Mouse (Mus musculus) cerebellum, postnatal 25 days (tissue): ENCODE data around the gene Stil.
"Not testable (repeated sequence)": the region's sequence is repeated elsewhere in the genome, so short reads cannot be mapped to it uniquely, and the experiment has no call there.

Experiments used
- DNase-seq, 2 experiments: peaks; one replicate each; pipeline ENCODE4 v3.0.0; 2021; ENCODE audit warnings: mixed read lengths in 2 of 2

The Stil gene

GRCm38 (mm10) chr4:114999773-115000428 lies at the start of gene Stil:
TSS of gene Stil (plus strand) at chr4:115000159.
- peak; percentile 95 to 97 for DNase-seq

GRCm38 (mm10) chr4:114953172-114953571 lies 46.8 kb upstream of the Stil start:
- DNase-seq = no peak

DNA sequence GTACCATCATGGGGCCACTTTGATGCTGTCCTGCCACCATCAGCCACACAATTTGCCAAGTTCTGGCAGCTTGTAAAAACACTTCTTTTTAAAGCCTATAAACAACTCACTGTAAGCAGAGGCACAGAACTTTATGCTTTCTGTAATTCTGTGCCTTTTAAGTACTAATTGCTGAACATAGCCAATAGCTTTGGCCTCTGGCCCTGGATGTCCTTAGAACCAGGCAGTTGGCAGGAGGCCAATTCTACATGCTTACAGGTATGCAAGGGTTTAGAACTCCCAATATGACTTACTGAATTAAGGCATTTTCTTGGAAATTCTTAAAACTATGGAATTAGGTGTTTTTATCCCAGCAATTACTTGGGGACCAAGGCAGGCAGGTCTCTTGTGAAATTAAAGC lies 42.6 kb upstream of the Stil start:
- DNase-seq = peak in 1 of 2 experiments; percentile 42

DNA sequence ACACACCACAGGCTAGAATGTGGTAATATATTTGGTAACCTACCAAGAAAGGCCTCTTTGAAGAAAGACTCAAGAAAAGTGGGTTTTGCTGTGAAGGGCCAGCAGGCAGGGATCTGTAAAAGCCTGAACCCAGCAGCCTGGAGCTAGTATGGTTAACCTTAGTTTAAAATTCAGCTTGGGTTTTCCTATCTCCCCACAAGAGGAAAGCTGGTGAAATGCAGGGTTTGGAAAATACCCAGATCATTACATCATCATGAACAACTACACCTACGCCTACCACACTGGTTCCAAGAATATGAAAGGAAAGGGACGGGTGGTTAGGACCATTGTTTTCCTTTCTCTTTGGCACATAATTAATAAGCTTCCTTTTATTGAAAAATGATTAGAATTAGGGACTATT lies 41.7 kb upstream of the Stil start:
- no peak for DNase-seq

DNA sequence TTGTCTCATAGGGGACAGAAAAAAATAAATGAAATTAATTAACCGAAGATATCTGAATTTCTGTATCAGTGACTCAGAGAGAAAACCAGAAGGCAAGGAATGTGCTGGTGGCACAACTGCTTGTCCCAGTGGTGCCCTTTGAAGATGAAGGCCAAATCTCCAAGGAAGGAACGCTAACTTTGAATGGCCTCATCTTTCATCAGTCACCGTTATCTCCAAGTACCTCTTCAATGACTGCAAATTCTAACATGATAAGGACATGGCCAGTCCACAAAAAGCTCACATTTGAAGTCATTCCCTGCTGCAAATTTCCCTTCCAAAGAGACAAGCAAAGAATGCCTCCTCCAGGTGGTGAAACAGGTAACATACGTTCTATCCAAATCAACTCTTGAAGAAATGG lies 41.2 kb upstream of the Stil start:
- DNase-seq = no peak

DNA sequence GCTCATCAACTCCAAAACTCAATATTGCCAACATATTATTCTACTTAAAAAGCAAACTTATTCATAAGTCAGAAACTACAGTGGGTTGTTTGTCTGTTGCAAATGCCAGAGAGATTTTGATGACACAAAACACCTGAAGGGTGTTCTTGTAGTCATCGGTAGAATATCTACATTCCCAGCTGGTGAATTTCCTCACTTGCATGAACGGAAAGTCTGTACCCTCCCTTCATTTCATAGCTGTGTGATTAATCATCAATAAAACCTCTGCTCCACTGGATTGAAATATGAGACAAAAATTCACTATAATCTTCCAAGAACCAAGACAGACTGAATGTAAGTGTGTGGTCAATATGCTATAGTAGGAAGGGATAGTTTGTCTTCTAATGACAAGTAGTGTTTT lies 40.4 kb upstream of the Stil start:
- DNase-seq = no peak

- DNase-seq = not testable (repeated sequence)
Observed at GRCm38 (mm10) chr4:114960881-114961280, 39.1 kb upstream of the Stil start.

DNA sequence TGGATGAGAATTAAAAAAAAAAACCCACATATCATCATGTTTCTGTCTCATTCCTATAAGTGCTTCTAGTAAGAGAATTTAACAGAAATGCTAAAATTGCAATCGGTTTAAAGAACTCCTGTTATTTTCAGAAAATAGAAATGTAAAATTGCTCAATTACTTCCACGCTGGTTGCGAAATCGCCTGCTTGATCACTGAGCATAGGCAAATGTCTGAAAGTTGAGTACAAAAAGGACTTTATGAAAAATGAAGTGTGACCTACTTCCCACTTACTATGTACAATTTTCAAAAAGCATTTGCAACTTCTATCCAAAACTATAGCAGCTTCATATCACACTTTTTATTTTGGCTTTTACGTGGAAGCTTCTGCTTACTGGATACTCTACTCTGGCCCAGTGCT lies 29.2 kb upstream of the Stil start:
- DNase-seq = no peak

GRCm38 (mm10) chr4:114973229-114973740 lies 26.7 kb upstream of the Stil start:
- no peak for DNase-seq

- DNase-seq = no peak
Observed at GRCm38 (mm10) chr4:114982619-114983018, 17.3 kb upstream of the Stil start.

DNA sequence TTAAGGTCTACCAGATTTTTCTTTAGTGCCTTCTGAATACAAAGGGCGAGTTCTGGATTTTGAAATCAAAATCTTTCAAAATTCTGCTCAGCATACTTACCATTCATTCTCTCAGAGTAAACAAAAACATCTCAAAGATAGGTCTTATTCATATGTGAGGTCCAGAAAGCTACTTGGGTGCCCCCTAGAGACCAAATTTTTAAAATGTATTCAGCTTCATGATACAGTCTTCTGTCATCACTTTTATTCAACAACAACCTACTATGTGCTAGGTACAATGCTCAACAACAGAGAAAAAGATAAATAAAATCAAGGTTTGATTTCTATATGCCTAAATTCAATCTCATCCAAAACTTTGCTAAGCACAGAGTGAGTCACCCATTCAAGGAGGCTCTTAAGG lies 16.9 kb upstream of the Stil start:
- DNase-seq = no peak

DNA sequence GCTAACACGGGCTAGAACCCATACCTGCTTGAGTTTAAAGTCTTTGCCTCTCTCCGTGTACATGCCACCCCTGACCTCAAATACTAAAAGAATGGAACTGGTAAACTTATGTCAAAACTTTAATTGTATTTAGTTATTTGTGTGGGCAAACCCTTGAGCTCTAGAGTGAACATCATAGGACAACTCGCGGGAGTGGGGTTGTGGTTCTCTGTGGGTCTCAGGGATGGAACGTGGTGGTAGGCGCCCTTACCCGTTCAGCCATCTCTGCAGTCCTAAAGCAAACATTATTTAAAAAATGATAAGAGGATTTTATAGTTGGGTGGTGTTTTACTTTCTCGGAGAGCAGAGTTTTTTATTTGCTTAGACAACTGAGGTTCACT lies 13.8 kb upstream of the Stil start:
- DNase-seq = no peak

- peak; percentile 87 to 94 for DNase-seq
Observed at GRCm38 (mm10) chr4:114986591-114987432, 13.1 kb upstream of the Stil start, which contains the start of gene Cmpk1. TSS of gene Cmpk1 (minus strand) at chr4:114987241.

GRCm38 (mm10) chr4:114994218-114994617 lies 5.7 kb upstream of the Stil start:
- no peak for DNase-seq

GRCm38 (mm10) chr4:114997051-114997450 lies 2.9 kb upstream of the Stil start:
- DNase-seq = peak; percentile 23 to 56

DNA sequence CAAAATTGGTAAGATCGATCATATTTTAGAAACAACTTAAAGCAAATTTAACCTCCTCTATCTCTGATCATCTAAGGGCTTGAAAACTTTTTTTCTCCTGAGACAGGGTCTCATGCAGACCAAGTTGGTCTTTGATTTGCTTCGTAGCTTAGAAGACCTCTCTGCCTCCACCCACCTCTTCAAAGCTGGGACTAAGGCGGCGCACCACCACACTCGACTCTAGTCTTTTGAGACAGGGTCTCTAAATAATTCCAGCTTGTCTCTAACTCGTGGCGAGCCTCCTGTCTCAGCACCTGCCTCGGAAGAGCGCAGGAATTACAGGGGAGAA lies 550 bp upstream of the Stil start:
- no peak for DNase-seq

GRCm38 (mm10) chr4:115000429-115000795 lies 453 bp downstream of the Stil start:
- no peak for DNase-seq

DNA sequence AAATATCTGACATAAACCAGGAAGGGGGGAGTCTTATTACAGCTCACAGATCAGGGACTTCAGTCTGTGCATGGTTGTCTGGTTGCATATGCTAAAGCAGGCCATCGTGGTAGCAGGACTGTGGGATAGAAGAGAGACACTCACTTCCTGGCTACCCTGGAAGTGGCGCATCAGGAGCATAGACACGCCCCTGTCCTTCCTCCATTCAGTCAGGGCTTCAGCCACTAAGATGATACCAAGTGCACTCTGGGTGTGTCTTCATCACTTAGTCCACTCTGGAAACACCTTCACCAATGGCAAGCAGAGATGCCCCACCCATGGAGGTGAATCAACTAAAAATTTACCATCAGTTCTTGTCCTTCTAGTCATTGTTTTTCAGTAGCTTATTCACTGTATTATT lies 14.3 kb downstream of the Stil start:
- no peak for DNase-seq

DNA sequence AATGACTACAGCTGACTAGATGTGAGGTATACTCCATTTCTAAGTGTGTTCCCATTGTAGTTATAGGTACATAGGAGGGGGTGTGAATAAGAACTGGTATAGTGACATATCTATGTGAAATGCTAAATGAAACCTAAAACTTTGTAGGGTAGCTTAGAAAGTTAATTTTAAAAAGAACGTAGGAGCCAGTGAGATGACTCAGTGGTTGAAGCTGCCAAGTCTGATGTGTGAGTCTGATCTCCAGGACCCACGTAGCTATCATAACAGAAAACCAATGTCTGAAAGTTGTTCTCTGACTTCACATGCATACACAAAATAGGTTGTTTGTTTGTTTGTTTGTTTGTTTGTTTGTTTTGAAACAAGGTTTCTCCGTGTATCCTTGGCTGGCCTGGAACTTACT lies 20.0 kb downstream of the Stil start:
- DNase-seq = no peak

- no peak for DNase-seq
Observed at GRCm38 (mm10) chr4:115035043-115035442, 35.1 kb downstream of the Stil start.

DNA sequence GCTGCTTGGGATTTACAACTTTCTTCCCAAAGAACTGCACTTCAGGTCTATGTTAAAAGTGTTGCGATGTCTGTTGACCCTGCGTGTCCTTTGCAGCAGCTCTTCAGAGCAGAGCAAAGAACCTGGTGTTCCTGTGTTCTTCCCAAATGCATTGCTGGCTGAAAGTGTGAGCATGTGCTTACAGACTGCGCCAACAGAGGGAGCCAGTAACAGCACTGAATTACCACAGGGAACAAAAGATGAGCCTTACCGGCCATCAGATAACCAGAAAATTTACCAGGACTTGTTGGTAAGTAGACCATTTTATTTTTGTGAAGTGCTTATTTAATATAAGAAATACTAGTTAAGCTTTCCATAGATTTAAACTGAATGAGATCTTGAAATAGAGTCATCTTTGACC lies 38.3 kb downstream of the Stil start:
- DNase-seq = peak; percentile 32 to 49

DNA sequence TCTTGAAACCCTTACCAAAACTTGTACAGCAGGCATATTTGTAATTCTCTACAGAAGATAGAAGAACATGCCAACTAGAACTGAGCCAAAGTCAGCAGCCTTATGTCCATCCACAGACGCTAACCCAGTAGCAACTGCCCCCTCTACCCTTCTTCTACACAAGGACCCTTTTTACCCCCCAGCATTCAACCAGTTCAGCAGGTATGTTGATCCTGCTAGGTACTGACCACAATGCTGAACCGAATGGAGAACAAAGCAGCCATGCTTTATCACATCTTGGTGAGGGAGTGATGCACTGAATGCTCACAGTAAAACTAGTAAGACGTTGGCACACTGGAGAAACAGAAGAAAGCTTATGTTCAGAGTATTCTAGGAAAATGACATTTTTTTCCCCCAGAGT lies 45.7 kb downstream of the Stil start:
- no peak for DNase-seq

GRCm38 (mm10) chr4:115047750-115048149 lies 47.8 kb downstream of the Stil start:
- DNase-seq = peak in 1 of 2 experiments; percentile 36

DNA sequence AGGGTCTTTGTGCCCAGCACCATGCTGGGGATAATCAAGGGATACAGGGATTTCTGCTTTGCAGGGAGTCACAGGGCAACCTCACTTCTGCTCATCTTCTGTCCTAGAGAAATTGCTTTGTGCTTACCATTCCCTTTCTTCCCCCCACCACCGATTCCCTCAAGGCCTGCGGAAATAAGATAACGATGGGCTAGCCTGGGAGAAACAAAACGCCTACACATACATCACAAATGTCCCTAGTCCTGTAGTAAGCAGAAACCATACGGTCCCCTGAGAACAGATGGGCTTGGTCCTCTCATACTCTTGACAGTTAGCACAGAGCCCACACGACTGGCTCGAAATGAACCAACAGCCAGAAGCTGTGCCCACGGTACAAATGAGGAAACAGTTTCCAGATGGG lies 48.2 kb downstream of the Stil start:
- DNase-seq = no peak
